In the genomic region with DNA sequence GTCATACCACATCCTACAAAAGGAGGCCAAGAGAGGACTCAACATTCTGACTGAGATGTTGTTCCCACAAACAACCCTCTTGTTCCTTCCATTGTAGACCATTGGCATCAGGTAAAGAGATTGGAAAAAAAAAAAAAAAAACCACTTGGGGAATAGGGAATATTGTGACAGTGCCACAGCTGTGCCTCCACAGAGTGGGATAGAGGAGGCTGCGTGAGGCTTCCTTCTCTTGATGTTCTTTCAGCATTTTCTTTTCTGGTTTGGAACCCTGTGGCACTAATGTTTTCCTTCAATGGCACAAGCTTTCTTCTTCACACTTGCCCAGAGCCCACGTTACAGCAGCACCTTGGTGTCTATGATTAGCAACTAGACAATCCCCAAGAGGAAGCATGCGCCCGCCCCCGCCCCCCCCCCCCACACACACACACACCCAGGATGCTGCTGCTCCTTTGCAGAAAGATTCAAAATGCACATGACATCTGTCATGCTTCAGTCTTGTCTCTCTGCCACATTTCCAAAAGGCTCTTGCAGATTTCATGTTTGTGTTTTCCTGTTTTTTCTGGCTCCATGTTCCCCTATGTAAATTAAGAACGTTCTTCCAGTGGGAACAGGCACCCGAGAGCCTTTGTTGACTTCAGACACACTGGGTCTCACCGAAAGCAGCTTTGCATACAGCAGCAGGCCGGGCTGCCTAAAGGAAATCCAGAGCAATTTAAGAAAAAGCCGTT, we compare ENCODE assay signal across 18 mouse cellular contexts.
DNase-seq lines count a peak whose midpoint lies in the region; ATAC-seq lines count a peak whose summit lies in the region.
"Had no signal": no experiment of that assay in that cellular context is flagged by ENCODE, and none has a peak within 500 bp of the region (broad histone marks: within the 10 kb centered on the region; RNA-seq: fewer than 3 reads in every experiment).

No protein-coding gene starts in this region.

- H3K4me3 ChIP-seq in midbrain, embryonic 14.5 days (replicated peaks; ENCODE audit: low read depth, low read length) = no peak overlapping the region
- H3K4me3 ChIP-seq in neural tube, embryonic 15.5 days (replicated peaks) = no peak overlapping the region
- H3K4me3 ChIP-seq: embryonic facial prominence, embryonic 13.5 days; intestine, embryonic 15.5 days; limb, embryonic 12.5 days; liver, embryonic 13.5 days; neural tube, embryonic 12.5 days had no signal

- peak overlapping the region; percentile 25 for H3K4me2 ChIP-seq in midbrain, embryonic 14.5 days (ENCODE audit: low read length)
- no peak overlapping the region for H3K4me2 ChIP-seq in neural tube, embryonic 15.5 days
- H3K4me2 ChIP-seq: embryonic facial prominence, embryonic 13.5 days; heart, embryonic 11.5 days; hindbrain, embryonic 14.5 days; intestine, embryonic 15.5 days; limb, embryonic 12.5 days; liver, embryonic 13.5 days; neural tube, embryonic 12.5 days had no signal

- H3K9me3 ChIP-seq in midbrain, embryonic 14.5 days (ENCODE audit: control insufficient read depth, low read length) = no peaks in the 10 kb centered on the region
- H3K9me3 ChIP-seq in neural tube, embryonic 15.5 days (replicated peaks) = no peaks in the 10 kb centered on the region
- H3K9me3 ChIP-seq: embryonic facial prominence, embryonic 13.5 days; intestine, embryonic 15.5 days; limb, embryonic 12.5 days; liver, embryonic 13.5 days; neural tube, embryonic 12.5 days had no signal

- 37% methylated on average over 10 of the region's 10 CpGs for WGBS in midbrain, embryonic 14.5 days
- 51% methylated on average over 10 of the region's 10 CpGs for WGBS in neural tube, embryonic 15.5 days

- ATAC-seq in frontal cortex, adult (ENCODE audit: low TSS enrichment) = peak; percentile 60
- ATAC-seq in midbrain, embryonic 14.5 days (ENCODE audit: low FRiP score, low TSS enrichment) = no peak
- no peak for ATAC-seq in neural tube, embryonic 15.5 days (ENCODE audit: low FRiP score)
- ATAC-seq: intestine, embryonic 15.5 days had no signal

- H3K9ac ChIP-seq in midbrain, embryonic 14.5 days (replicated peaks; ENCODE audit: low read length) = 0 out of 2 replicates have a peak overlapping the region, but pooled peaks have one; percentile 9
- H3K9ac ChIP-seq in neural tube, embryonic 15.5 days (replicated peaks) = no peak overlapping the region
- H3K9ac ChIP-seq: embryonic facial prominence, embryonic 13.5 days; hindbrain, embryonic 14.5 days; intestine, embryonic 15.5 days; limb, embryonic 12.5 days; liver, embryonic 13.5 days; neural tube, embryonic 12.5 days had no signal

- H3K27me3 ChIP-seq in midbrain, embryonic 14.5 days (ENCODE audit: control insufficient read depth, insufficient read depth, low read length) = no peaks in the 10 kb centered on the region
- H3K27me3 ChIP-seq in neural tube, embryonic 15.5 days (replicated peaks) = no peaks in the 10 kb centered on the region
- H3K27me3 ChIP-seq: embryonic facial prominence, embryonic 13.5 days; intestine, embryonic 15.5 days; limb, embryonic 12.5 days; liver, embryonic 13.5 days; neural tube, embryonic 12.5 days had no signal

- DNase-seq in frontal cortex, postnatal 14 days (ENCODE audit: low spot score in 2 of 2) = no peak
- DNase-seq in R1 (ENCODE audit: low read depth, low spot score) = peak; percentile 21
- peak; percentile 34 for DNase-seq in brain, embryonic 18.5 days (ENCODE audit: low read depth, low spot score)
- peak; percentile 51 for DNase-seq in midbrain, embryonic 14.5 days
- no peak for DNase-seq in kidney, adult 8-10 months
- DNase-seq: adrenal gland, postnatal 25 days; cerebellum, adult 9-10 months; heart, postnatal 10 days; liver, embryonic 13.5 days; right cerebral cortex, adult 18-20 months had no signal

- H3K27ac ChIP-seq in midbrain, embryonic 14.5 days (replicated peaks; ENCODE audit: low read depth, low read length) = peak overlapping the region; percentile 37; the same call in 1 of the 2 replicates
- no peak overlapping the region for H3K27ac ChIP-seq in neural tube, embryonic 15.5 days (replicated peaks)
- H3K27ac ChIP-seq: embryonic facial prominence, embryonic 13.5 days; hindbrain, embryonic 14.5 days; intestine, embryonic 15.5 days; limb, embryonic 12.5 days; liver, embryonic 13.5 days; neural tube, embryonic 12.5 days had no signal

- H3K36me3 ChIP-seq in midbrain, embryonic 14.5 days (ENCODE audit: control insufficient read depth, insufficient read depth, low read length) = no peaks in the 10 kb centered on the region
- no peaks in the 10 kb centered on the region for H3K36me3 ChIP-seq in neural tube, embryonic 15.5 days
- H3K36me3 ChIP-seq: embryonic facial prominence, embryonic 13.5 days; intestine, embryonic 15.5 days; limb, embryonic 12.5 days; liver, embryonic 13.5 days; neural tube, embryonic 12.5 days had no signal

- peaks cover 7% of the 10 kb centered on the region; the same call in 1 of the 2 replicates for H3K4me1 ChIP-seq in midbrain, embryonic 14.5 days (ENCODE audit: control insufficient read depth, insufficient read depth, low read length)
- H3K4me1 ChIP-seq in neural tube, embryonic 15.5 days = no peaks in the 10 kb centered on the region
- H3K4me1 ChIP-seq: intestine, embryonic 15.5 days; limb, embryonic 12.5 days; liver, embryonic 13.5 days; neural tube, embryonic 12.5 days had no signal

Comparison
In these comparisons a context has a peak if more than half of its experiments do, and no peak if none do; other contexts are left out.
1. DNase-seq: peak in R1 (single experiment), brain, embryonic 18.5 days (single experiment) and midbrain, embryonic 14.5 days (single experiment); none in frontal cortex, postnatal 14 days (0 of 2) and kidney, adult 8-10 months (0 of 2).